12 mouse cellular contexts compared by ENCODE assay signal in the genomic region with DNA sequence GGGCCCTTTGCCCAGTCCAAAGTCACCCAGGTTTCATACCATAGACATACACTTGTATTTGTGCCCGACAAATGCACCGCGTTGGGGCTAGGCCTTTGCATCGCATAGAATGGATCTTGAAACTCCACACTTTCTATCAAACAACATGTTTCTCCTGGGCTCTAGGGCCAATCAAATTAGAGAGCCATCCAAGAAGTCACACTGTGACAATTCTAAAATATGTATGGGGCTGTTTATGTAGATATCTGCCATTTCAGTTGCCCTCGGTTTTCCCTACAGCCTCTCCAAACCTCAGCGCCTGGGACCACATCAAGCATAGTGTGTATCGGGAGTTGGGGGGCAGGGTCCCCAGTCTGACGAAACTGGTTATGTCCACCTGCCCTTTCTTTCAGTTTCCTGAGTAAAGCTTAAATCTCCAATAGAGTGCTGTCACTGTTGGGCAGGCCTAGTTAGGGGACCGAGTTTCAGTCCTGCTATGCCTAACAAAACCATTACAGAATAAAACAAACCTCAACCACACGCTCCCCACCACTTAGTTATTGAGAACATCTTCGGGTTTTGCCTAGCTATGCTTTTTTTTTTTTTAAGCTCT. TPM values are rescaled to one million over a fixed set of nuclear protein-coding genes. Genes with fewer than 3 reads are reported as not detected.
DNase-seq lines count a peak whose midpoint lies in the region; ATAC-seq and TF ChIP-seq lines count a peak whose summit lies in the region.
"Had no signal": no experiment of that assay in that cellular context is flagged by ENCODE, and none has a peak within 500 bp of the region (broad histone marks: within the 10 kb centered on the region; RNA-seq: fewer than 3 reads in every experiment).

No protein-coding gene starts in this region.

- H3K27ac ChIP-seq in gastrocnemius, adult 2 months = peak overlapping the region; percentile 86
- no peak overlapping the region for H3K27ac ChIP-seq in forebrain, embryonic 14.5 days (ENCODE audit: low read depth, low read length)
- no peak overlapping the region; the same call in 1 of the 2 replicates for H3K27ac ChIP-seq in limb, embryonic 15.5 days

- H3K4me1 ChIP-seq in forebrain, embryonic 14.5 days (ENCODE audit: control insufficient read depth, insufficient read depth, low read length) = peaks cover 7% of the 10 kb centered on the region
- peaks cover 65% of the 10 kb centered on the region for H3K4me1 ChIP-seq in limb, embryonic 15.5 days

- H3K36me3 ChIP-seq in forebrain, embryonic 14.5 days (ENCODE audit: control insufficient read depth, insufficient read depth, low read length) = no peaks in the 10 kb centered on the region
- H3K36me3 ChIP-seq in limb, embryonic 15.5 days = no peaks in the 10 kb centered on the region

- TF ChIP-seq POLR2A in brain, embryonic 14.5 days (IDR thresholded peaks at IDR 0.05; ENCODE audit: borderline replicate concordance, extremely low read depth, insufficient read depth, insufficient read length, poor library complexity, severe bottlenecking) = no peak

- H3K9me3 ChIP-seq in forebrain, embryonic 14.5 days (replicated peaks; ENCODE audit: control insufficient read depth, low read length) = no peaks in the 10 kb centered on the region
- no peaks in the 10 kb centered on the region for H3K9me3 ChIP-seq in limb, embryonic 15.5 days

- WGBS in forebrain, embryonic 14.5 days = 6% methylated on average over 11 of the region's 11 CpGs
- WGBS in limb, embryonic 15.5 days = 26% methylated on average over 11 of the region's 11 CpGs

- no peak overlapping the region for H3K9ac ChIP-seq in forebrain, embryonic 14.5 days (ENCODE audit: low read length)
- H3K9ac ChIP-seq in limb, embryonic 15.5 days = peak overlapping the region; percentile 55; the same call in 1 of the 2 replicates

- intact Hi-C loops in gastrocnemius, adult 2 months (cut with DNase I) = no loop called here

- no peak for ATAC-seq in forebrain, embryonic 14.5 days
- ATAC-seq in limb, embryonic 15.5 days (ENCODE audit: insufficient number of reproducible peaks, low FRiP score, low TSS enrichment, low read depth) = no peak

- peaks cover 83% of the 10 kb centered on the region for H3K27me3 ChIP-seq in forebrain, embryonic 14.5 days (replicated peaks; ENCODE audit: control insufficient read depth, insufficient read depth, low read length)
- H3K27me3 ChIP-seq in limb, embryonic 15.5 days = peaks cover 92% of the 10 kb centered on the region

- no peak for DNase-seq in gastrocnemius, adult 2 months
- no peak for DNase-seq in gastrocnemius, adult 18-20 months (ENCODE audit: low spot score)
- DNase-seq in brain, embryonic 14.5 days (ENCODE audit: low read depth) = peak; percentile 32
- no peak for DNase-seq in forebrain, embryonic 14.5 days (ENCODE audit: low spot score)
- no peak for DNase-seq in right cerebral cortex, postnatal 10 days (ENCODE audit: low spot score in 2 of 2)
- DNase-seq in spleen, postnatal 10 days (ENCODE audit: low spot score in 2 of 2) = no peak
- no peak for DNase-seq in frontal cortex, postnatal 10 days (ENCODE audit: low spot score in 2 of 2)
- DNase-seq: B cell, adult 2 months; cerebellum, postnatal 36 days; gastrocnemius, postnatal 14 days; right cerebral cortex, postnatal 14 days had no signal

- TF ChIP-seq CTCF in gastrocnemius, adult 2 months (IDR thresholded peaks at IDR 0.05) = no peak
- no peak for TF ChIP-seq CTCF in brain, embryonic 14.5 days (IDR thresholded peaks at IDR 0.05; ENCODE audit: borderline replicate concordance, extremely low read depth, insufficient read depth, insufficient read length)

- peak overlapping the region; percentile 60; the same call in 1 of the 2 replicates for H3K4me2 ChIP-seq in forebrain, embryonic 14.5 days (ENCODE audit: low read length)
- H3K4me2 ChIP-seq in limb, embryonic 15.5 days = peak overlapping the region; percentile 90

- H3K4me3 ChIP-seq in gastrocnemius, adult 2 months = peak overlapping the region; percentile 87
- H3K4me3 ChIP-seq in forebrain, embryonic 14.5 days (ENCODE audit: low read depth, low read length) = peak overlapping the region; percentile 8; the same call in 1 of the 2 replicates
- H3K4me3 ChIP-seq in limb, embryonic 15.5 days = peak overlapping the region; percentile 57

RNA-seq across cellular contexts. Expression of a gene that starts 2.2 kb away (rescaled TPM):
- 1 to 10 TPM; 1.7 to 2.2 TPM for total RNA-seq in gastrocnemius, adult 2 months (2021)
- 1 to 10 TPM; 1.3 to 1.8 TPM for total RNA-seq in gastrocnemius, adult 18-20 months (2021)
- 12.4 and 17.0 TPM in 2 replicates for polyA plus RNA-seq in brain, embryonic 14.5 days (2012; rRNA removed)
- polyA plus RNA-seq in forebrain, embryonic 14.5 days (2014; fragmentation: Nextera tagmentation; extraction: Ambion mirVana) = 12.5 and 16.1 TPM in 2 replicates
- 137 and 155 TPM in 2 replicates for polyA plus RNA-seq in limb, embryonic 15.5 days (2015; fragmentation: Nextera tagmentation; extraction: Ambion mirVana)

Comparison
In these comparisons a context has a peak if more than half of its experiments do, and no peak if none do; other contexts are left out.
1. H3K4me3 ChIP-seq: peak in every context shown above with its lines; median percentile 87 in gastrocnemius, adult 2 months; 57 in limb, embryonic 15.5 days; 8 in forebrain, embryonic 14.5 days.